Mouse (Mus musculus): ENCODE results near the gene Casp14.
A peak's percentile ranks its signal among the peaks of the same experiment; 100 is the strongest.

Casp14 gene

GRCm38 (mm10) chr10:78718056-78718455 lies at the start of gene Casp14:
Gene Casp14 (minus strand): TSS chr10:78718294.
- no peak for DNase-seq (ENCODE audit: low read depth)

- DNase-seq (ENCODE audit: low read depth), result no peak
These were observed 47.5 kb upstream of the Casp14 start for GRCm38 (mm10) chr10:78765570-78765969.

GRCm38 (mm10) chr10:78756021-78756420 lies 37.9 kb upstream of the Casp14 start:
- DNase-seq (ENCODE audit: low read depth), result peak; percentile 40

GRCm38 (mm10) chr10:78752452-78753191 lies 34.5 kb upstream of the Casp14 start, which contains the start of gene Ccdc105:
Gene Ccdc105 (minus strand): TSS chr10:78753065.
- no peak for DNase-seq (ENCODE audit: low read depth)

GRCm38 (mm10) chr10:78748946-78749345 lies 30.9 kb upstream of the Casp14 start:
- DNase-seq (ENCODE audit: low read depth), result no peak

- no peak for DNase-seq (ENCODE audit: low read depth)
These were observed 30.1 kb upstream of the Casp14 start for GRCm38 (mm10) chr10:78748161-78748560.

- DNase-seq (ENCODE audit: low read depth), result no peak
These were observed 29.1 kb upstream of the Casp14 start for GRCm38 (mm10) chr10:78747035-78747721.

GRCm38 (mm10) chr10:78745453-78746232 lies 27.5 kb upstream of the Casp14 start:
- no peak for DNase-seq (ENCODE audit: low read depth)

- no peak for DNase-seq (ENCODE audit: low read depth)
These were observed 25.6 kb upstream of the Casp14 start for GRCm38 (mm10) chr10:78743721-78744120.

GRCm38 (mm10) chr10:78739821-78740220 lies 21.7 kb upstream of the Casp14 start:
- no peak for DNase-seq (ENCODE audit: low read depth)

GRCm38 (mm10) chr10:78727876-78728275 lies 9.8 kb upstream of the Casp14 start:
- DNase-seq (ENCODE audit: low read depth), result no peak

GRCm38 (mm10) chr10:78727035-78727434 lies 8.9 kb upstream of the Casp14 start:
- DNase-seq (ENCODE audit: low read depth), result no peak

GRCm38 (mm10) chr10:78723416-78723815 lies 5.3 kb upstream of the Casp14 start:
- DNase-seq (ENCODE audit: low read depth), result no peak

GRCm38 (mm10) chr10:78722654-78723053 lies 4.6 kb upstream of the Casp14 start:
- DNase-seq (ENCODE audit: low read depth), result no peak

- peak; percentile 49 for DNase-seq (ENCODE audit: low read depth)
These were observed 3.9 kb upstream of the Casp14 start for GRCm38 (mm10) chr10:78722036-78722435.

- no peak for DNase-seq (ENCODE audit: low read depth)
These were observed 1.9 kb downstream of the Casp14 start for GRCm38 (mm10) chr10:78716231-78716630.

- DNase-seq (ENCODE audit: low read depth), result no peak
These were observed 2.9 kb downstream of the Casp14 start for GRCm38 (mm10) chr10:78715156-78715555.

GRCm38 (mm10) chr10:78714129-78714528 lies 4.0 kb downstream of the Casp14 start:
- DNase-seq (ENCODE audit: low read depth), result no peak

- no peak for DNase-seq (ENCODE audit: low read depth)
These were observed 7.4 kb downstream of the Casp14 start for GRCm38 (mm10) chr10:78710706-78711105.

GRCm38 (mm10) chr10:78700881-78701280 lies 17.2 kb downstream of the Casp14 start:
- no peak for DNase-seq (ENCODE audit: low read depth)

GRCm38 (mm10) chr10:78689973-78690372 lies 28.1 kb downstream of the Casp14 start:
- no peak for DNase-seq (ENCODE audit: low read depth)

GRCm38 (mm10) chr10:78686995-78687577 lies 31.0 kb downstream of the Casp14 start:
- DNase-seq (ENCODE audit: low read depth), result no peak
